Mouse (Mus musculus) spleen, adult 18-20 months (tissue): ENCODE data around the gene Mrpl53.
A peak's percentile ranks its signal among the peaks of the same experiment; 100 is the strongest.

Source experiments
- DNase-seq, 2 experiments: peaks; one replicate each; pipeline ENCODE4 v3.0.0; 2022; ENCODE audit warnings: mixed read lengths in 2 of 2

The Mrpl53 gene

DNA sequence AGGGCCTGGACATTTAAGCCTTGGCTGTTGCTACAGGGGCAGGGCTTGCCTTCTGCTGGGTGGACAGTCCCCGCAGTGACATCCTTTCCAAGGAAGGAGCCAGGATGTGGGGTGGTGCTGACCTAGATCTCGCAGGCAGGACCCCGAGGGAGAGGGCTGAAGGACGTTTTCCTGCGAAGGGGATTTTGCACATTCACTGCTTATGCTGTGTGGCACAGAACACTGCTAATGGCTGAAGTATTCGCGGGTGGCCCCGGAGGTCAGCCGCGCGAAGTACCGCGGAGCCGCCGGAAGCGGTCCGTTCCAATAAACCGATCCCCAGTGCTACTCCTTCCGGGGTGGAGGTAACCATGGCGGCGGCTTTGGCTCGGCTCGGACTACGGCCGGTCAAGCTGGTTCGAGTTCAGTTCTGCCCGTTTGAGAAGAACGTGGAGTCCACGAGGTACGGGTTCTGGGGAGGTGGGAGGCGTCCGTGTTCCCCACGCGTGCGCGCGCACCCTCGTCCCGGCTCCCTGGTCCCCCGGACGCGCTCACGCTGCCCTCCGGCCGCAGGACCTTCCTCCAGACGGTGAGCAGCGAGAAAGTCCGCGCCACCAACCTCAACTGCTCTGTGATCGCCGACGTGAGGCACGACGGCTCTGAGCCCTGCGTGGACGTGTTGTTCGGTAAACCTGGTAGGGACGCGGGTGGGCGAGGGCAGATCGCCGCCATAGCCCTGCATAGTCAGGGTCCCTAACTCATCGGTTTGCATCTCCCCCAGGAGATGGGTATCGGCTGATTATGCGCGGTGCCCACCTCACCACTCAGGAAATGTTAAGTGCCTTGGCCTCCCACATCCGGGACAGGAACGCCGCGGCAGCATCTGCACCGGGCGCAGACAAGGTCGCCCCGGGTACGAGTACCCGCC is at the start of gene Mrpl53:
Gene Mrpl53, plus strand, starts transcription at position 279 of the 907 bp plus-strand sequence.
- DNase-seq = peak; percentile 65 to 80

DNA sequence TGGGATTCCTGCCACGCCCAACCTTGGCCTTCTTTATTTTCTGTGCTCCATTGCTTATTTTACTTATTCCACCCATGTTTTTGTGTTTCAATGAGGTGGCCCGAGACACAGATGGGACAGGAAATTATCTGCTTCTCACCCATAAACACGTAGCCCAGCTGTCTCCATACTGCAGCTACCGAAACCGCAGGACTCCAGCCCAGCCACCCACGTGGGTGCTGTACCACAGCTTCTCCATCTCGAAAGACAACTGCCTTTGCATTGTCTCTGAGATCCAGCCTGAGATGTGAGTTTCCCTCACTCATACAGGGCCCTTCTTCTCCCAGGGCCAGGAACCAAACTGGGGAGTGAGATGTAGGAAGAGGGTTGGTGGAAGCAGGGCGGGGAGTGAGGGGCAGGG is 42.8 kb upstream of the Mrpl53 start:
- no peak for DNase-seq

DNA sequence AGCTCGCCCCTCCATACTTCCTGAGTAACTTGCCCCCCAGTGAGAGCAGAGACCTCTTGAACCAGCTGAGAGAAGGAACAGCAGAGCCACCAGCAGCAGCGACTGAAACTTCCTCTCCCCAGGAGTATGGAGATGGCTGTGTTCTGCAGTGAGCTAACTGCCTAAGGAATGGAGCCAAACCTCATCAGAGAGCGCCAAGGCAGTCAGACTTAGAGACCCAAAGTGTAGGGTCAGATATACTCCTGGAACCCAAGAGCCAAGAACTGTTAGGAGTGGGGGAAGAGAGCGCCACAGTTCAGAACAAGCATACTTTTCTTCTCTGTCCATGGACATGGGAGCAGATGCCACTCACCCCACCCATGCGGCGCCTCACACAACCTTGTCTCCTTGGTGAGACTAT is 42.4 kb upstream of the Mrpl53 start:
- DNase-seq = no peak

DNA sequence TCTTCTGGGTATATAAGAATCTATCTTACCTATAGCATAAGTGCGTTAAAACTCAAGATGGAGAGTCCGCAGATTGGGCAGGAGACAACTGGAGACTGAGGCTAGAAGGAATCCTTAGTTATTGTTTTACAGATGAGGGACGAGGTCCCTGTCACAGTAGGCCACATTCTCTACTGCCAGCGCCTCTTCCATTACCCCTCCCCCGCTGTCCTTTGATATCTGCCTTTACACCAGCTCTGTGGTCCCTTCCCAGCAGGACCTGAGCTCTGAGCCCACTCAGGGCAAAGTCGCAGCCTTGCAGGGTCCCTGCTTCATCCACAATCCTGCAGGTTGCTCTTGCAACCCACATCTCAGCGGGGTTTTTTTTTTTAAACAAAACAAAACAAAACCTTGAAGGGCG is 40.6 kb upstream of the Mrpl53 start:
- no peak for DNase-seq

DNA sequence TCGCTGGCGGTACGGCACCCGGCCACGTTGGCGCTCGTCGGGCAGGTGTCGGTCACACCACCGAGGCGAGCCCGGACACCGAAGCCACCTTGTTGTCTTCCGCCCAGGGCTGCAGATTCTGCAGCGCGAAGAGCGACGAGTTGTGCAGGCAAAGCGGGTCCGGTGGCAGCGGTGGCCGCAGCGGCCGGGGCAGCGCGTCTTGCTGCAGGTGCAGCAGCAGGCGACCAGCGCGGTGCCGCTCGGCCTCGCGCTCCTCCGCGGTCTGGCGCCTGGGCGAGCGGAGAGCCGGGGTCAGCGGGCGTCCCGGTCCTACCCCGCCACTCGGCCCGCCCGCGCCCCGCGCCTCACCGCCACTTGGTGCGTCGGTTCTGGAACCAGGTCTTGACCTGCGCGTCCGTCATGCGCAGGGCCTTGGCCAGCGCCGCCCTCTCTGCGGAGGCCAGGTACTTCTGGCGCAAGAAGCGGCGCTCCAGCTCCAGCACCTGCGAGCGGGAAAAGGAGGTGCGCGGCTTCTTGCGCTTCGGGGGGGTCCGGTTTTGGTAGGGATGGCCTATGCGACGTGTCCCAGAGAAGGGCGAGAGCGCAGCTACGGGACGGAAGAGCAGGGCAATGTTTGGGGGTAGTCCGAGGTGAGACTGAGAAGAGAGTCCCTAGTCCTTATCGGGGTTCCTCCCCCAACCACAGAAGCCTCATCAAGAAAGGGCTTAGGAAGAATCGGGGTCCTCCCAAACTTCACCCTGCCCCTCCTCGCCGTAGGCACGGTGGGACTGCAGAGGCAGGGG is 39.9 kb upstream of the Mrpl53 start:
- no peak for DNase-seq

DNA sequence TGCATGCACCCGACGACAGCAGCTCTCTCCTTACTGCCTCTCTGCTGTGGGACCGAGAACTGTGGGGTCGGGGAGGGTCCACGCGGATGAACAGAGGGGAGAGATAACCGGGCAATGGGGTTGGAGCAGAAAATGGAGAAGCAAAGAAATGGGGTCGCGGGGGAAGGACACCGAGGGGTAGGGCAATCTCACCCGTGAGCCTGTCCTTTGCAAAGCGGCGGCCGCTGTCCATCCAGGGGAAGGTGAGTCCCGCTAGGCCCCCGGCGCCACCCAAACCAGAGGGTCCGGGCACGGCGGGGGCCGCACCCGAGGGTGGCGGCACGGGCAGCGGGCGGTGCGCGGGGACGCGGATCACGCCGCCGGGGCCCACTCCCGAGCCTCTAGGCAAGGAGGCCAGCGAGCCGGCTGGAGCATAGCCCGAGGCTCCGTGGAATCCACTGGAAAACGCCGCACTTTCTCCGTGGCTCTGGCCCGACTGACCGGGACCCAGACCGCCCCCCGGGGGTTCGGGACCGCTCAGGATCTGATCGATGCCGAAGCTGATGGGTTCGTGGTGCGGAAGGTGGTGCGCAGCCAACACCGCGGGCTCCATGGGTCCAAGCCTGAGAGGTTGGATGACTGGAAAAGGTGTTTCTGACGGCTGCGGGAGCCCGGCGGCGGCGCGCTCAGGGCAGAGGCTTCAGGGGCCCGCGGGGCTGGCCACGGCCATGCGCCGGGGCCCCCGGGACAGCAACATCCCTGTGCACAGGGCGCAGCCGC is 39.2 kb upstream of the Mrpl53 start:
- no peak for DNase-seq

DNA sequence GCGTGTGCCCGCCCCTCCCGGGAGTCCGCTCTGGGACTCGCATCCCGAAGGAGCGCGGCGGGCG is 38.8 kb upstream of the Mrpl53 start, which contains the start of gene Tlx2:
Gene Tlx2, minus strand, starts transcription at position 47 of the 64 bp plus-strand sequence.
- no peak for DNase-seq

DNA sequence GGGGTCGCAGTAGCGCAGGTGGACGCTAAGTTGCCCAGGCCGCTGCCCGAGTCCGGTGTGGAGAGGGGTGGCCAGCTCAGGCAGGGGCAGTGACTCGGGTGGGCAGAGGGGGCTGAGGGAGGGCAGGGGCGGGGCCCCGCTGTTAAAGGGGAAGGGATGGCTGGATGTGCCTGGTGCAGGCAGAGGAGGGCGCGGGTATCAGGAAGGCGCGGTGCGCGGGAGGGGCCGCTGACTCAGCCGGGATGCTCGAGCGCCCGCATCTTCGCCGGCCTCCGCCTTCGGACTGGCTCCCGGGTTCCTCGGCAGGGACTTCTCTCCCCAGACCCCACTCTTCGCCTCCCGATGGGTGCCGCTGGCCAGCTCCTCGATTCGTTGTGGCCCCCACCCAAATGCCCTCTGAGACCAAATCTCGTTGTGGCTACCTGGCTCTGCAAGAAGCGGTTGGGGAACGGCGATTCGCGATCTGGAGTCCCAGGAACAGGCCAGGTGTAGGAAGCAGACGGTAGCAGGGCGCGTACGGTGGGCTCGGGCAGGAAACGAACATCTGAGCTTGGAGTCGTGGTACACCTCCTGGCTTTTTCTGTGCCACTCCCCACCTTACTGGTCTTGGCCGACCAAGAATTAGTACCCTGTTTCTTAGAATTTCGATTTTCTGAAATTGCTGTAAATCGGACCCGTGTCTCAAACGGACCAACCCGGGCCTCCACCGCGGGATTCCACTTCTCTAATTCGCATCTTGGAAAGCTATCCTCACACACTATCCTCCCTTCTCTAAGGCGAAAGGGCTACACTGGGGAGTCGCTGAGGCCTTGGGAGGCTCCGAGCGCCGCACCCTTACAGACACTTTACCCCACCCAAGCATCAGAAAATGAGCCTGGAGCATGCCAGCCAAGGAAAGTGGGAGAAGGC is 38.3 kb upstream of the Mrpl53 start:
- DNase-seq = no peak

DNA sequence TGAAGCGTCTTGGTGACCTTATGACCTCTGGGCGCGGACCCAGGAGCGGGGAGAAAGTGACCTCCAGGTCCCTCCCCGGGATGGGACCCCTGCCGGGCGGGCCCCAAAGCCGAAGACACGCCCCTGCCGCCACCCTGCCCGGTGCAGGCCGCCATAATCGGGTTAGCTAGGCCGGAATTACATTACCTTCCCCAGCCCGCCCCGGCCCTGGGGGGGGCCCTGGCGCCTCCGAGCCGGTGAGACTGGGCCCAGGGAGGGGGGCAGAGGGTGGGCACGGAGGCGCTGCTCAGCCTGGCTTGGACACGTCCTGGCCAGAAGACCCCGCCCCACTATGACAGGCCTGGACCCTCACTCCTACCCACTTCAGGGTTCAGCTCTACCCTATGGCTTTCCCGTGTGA is 37.6 kb upstream of the Mrpl53 start:
- no peak for DNase-seq

DNA sequence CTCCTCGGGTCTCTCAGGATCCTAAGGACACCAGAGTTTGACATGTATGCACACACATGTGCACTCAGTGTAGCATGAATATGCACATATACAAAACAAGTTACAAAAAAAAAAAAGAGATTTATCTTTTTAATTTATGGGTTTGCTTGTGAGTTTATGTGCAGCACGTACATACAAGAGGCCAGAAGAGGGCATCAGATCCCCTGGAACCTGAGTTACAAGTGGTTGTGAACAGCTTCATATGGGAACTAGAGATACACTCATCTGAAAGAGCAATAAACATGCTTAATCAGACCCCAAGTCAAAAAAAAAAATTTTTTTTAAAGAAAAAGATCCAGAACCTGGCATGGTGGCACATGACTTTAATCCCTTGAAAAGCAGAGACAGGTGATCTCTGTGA is 33.9 kb upstream of the Mrpl53 start:
- no peak for DNase-seq

DNA sequence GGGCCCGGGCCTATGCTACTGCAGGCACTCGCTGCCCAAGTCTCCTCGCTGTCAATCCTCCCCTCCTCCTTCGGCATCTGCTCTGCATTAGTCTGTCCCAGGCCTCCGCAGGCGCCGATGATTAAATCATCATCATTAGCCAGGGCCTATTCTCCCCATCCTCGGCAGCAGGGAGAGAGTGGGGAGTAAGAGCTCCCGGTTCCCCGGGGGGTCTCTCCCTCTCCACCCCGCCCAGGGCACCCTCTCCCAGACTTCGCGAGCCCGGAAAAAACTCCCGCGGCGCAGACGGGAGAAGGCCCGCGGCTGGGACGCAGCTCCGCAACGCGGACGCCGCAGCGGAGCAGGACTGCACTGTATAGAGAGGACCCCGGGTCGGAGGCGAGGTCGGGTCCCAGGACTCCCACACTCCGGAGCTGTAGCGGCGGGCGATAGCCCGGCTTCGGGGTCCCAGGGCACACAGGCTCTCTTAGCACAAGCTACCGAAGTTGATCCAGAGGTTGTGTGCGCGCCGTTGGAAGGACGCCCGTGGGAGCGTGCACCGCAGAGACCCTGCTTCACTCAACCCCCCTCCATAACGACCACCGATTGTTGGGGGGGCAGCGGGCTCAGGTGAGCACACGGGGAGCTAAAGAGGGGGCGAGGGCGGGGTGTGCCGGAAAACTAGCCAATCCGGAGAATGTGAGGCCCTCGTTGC is 31.1 kb upstream of the Mrpl53 start, which contains the start of gene Pcgf1:
Gene Pcgf1, plus strand, starts transcription at position 240 of the 694 bp plus-strand sequence.
- DNase-seq = no peak

DNA sequence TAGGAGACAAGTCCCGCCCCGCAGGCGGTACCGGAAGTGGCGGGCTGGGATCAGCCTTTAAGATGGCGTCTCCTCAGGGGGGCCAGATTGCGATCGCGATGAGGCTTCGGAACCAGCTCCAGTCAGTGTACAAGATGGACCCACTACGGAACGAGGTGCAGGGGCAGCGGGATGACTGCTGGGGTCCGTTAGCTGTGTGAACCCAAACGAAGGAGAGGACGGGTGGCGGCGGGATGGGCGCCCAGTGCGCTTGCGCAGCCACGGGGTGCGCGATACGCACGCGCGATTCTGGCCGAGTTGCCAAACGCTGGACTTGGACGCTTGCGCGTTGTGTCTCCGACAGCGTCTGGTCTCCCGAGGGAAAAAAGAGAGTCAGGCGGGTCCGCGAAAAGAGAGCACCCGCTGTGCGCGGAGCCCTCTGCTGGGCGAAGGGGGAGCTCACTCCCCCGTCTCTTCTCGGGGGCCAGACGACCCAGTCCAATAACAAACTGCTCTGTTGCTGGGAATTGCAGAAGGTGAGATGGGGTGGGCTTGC is 30.4 kb upstream of the Mrpl53 start:
- peak; percentile 98 to 100 for DNase-seq

DNA sequence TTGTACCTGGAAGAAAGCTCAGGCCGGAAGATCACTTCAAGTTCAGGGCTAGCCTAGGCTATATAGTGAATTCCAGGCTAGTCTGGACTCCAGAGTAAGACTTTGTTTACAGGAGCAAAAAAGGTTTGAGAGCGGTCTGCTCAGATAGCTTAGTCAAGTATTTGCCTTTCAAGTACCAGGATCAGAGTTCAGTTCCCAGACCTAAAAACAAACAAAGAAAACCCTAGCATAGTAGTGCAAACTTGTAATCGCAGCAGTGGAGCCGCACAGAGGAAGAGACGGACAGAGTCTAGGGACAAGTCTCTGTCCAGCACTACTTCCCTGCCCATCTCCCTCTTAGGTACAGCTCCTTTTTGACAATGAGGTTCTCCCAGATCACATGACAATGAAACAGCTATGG is 28.6 kb upstream of the Mrpl53 start:
- DNase-seq = no peak

DNA sequence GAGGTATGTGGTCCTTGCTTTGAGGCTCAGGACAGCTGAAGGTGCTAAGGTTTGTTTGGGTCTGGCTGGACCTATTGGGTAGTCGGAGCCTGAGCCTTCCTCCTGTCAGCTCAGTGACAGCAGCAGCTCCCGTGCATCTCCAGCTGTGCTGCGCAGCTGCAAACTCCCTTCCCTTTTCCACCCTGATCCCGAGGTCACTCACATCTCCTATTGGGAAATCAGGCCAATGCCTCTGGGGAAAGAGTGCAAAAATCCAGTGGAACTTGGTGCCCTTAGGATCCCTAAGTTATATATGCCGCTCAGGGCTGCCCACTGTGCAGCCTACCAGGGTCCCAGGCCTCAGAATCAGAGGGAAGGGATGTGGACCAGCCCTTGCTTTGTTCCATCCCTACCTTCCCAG is 25.3 kb upstream of the Mrpl53 start:
- DNase-seq = no peak

DNA sequence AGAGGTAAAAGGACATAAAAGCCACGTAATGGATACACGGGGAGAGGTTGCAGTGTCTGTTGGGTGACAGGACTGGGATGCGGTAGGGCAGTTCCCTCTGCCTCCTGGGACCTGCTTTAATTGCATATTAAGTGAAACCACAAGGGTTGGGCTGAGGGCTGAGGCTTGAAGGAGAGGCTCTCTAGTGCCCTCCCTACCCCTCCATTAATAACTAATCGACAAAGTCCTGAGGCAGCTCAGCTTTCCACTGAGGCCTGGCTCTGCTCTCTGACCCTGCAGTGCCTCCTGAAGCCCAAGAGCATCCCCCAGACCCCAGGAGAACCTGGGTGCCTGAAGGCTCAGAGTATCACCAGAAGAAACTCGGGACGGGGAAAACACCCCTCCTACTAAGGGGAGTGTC is 24.4 kb upstream of the Mrpl53 start:
- DNase-seq = no peak

DNA sequence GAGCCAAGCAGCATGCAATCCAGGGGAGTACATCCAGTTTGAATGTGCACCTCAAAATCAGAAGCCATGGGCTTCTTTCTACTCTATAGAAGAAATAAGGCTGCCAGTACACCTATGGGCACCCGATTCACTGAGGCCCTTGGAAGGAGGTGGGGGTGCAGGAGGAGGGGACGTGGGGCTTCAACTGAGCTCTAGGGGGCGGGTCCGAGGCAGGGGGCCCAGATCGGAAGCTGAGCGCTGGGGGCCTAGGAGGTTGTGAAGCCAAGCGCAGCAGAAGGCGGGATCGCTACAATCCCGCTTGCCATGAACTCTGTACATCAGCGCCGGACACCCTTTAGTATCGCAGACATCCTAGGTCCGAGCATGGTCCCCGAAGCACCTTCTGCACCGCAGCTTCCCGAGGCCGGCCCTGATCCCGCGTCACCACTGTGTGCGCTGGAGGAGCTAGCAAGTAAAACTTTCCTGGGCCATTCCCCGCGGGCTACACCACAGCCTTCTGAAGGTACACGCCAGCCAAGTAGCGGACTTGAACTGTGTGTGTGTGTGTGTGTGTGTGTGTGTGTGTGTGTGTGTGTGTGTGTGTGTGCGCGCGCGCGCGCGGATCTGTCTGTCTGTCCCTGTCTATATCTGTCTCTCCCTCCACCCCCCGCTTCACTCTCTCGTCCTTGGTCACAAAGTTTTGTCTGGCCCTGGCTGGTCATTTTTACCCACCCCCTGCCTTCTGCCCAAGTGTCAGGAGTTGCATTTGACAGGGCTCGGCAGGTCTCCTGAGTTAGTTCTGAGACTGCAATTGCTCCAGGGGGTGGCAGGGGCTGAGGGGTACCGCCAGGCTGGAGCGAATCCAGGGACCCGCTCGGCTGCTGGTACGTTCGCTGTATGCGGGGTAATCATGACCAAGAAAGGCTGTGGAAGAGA is 22.5 kb upstream of the Mrpl53 start, which contains the start of gene Lbx2:
Gene Lbx2, plus strand, starts transcription at position 247 of the 915 bp plus-strand sequence.
- DNase-seq = no peak

DNA sequence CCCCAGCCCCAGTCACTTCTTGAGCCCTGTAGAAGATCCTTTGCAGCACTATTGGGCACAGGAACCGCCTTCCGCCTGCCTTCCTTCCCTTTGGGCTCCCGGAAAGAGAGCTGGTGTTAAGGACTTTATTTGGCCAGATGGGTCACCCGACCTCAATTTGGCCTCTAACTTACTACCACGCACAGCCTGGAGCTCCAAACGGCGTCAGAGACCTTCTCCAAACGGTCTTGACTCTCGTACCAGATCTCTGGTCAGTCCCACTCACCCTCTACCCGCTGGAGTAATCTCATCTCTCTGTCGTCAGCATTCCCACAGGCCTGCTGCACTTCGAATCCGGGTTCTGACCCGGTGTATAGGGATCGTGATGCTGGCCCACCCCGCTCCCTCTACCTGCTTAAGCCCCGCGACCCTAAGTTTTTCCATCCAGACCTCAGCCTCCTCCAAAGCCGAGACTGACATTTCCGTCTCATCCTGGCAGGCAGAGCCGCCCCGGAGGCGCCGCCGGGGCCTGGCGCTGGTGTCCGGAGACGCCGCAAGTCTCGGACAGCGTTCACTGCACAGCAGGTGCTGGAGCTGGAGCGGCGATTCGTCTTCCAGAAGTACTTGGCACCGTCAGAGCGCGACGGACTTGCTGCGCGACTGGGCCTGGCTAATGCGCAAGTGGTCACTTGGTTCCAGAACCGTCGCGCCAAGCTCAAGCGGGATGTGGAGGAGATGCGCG is 21.5 kb upstream of the Mrpl53 start:
- DNase-seq = no peak

DNA sequence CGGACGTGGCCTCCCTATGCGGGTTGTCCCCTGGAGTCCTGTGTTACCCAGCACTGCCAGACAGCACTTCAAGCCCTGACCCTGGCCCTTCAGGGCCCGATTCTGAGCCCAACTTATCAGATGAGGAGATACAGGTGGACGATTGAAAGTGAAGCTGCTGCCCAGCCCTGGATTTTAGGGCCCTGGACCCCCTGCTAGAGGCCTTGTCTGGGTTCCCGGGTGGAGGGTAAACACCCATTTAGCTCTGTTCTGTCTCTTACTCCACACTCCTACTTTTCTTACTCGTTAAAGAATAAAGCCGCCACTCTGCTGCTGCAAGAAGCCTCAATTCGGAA is 20.9 kb upstream of the Mrpl53 start:
- no peak for DNase-seq

DNA sequence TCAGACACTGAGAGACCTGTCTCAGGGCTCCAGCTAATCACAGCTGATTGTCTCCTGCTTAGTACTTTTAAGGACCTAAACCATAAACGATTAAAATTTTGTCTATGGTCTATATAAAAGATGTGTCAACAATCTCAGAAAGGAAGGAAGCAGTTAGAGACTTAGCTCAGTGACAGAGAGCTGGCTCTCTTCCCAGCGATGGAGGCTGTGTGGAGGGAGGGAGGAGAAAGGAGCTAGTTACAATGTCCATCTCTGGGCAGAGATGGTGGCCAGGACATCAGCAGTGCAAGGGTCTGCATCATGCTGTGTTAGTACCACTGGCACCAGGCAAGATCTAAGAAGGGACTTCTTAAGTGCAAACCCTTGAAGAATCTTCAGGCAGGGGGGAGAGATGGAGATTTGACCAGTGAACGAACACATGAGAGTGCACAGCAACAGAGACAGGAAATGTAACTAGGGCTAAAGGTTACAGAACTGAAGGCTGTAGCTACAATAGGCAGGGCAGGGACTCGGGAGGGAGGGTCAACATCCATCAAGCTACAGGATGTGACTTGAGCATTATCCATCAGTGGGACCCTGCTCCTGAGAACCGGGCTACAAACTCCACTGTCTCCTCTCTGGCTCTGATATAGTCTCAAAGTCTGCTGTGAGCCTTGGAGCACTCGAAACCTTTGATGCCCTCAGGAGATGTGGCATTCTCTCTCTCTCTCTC is 16.3 kb upstream of the Mrpl53 start:
- no peak for DNase-seq
